Mouse (Mus musculus) embryonic facial prominence, embryonic 13.5 days (tissue): ENCODE measurements around the gene Selenok. TPM values are rescaled to one million over a fixed set of nuclear protein-coding genes. Genes with fewer than 3 reads are reported as not detected.

ENCODE experiments used
- ATAC-seq: fragments of 200-750 bp; cut with Nextera tagmentation; 2 replicates; pipeline ENCODE4 v1.8.0; 2017; ENCODE audit warnings: low read depth; ENCODE audit not compliant: insufficient number of reproducible peaks, insufficient read depth, low FRiP score, low TSS enrichment
- H3K27ac ChIP-seq: fragments of 300-500 bp; sonication (generic); 2 replicates; pipeline ENCODE4 v1.5.1; 2015; ENCODE audit warnings: moderate library complexity, mild to moderate bottlenecking, inconsistent platforms
- H3K27me3 ChIP-seq: fragments of 300-500 bp; sonication (generic); 2 replicates; pipeline ENCODE4 v1.6.1; 2015; ENCODE audit warnings: mild to moderate bottlenecking, inconsistent platforms
- H3K36me3 ChIP-seq: fragments of 300-500 bp; sonication (generic); 2 replicates; pipeline ENCODE4 v1.6.1; 2015; ENCODE audit warnings: mild to moderate bottlenecking, inconsistent platforms
- H3K4me1 ChIP-seq: fragments of 300-500 bp; sonication (generic); 2 replicates; pipeline ENCODE4 v1.6.1; 2015; ENCODE audit warnings: inconsistent platforms
- H3K4me2 ChIP-seq: fragments of 300-500 bp; sonication (generic); 2 replicates; pipeline ENCODE4 v1.6.1; 2015; ENCODE audit warnings: moderate library complexity, mild to moderate bottlenecking, inconsistent platforms
- H3K4me3 ChIP-seq: fragments of 300-500 bp; sonication (generic); 2 replicates; pipeline ENCODE4 v1.5.1; 2015; ENCODE audit warnings: mild to moderate bottlenecking, inconsistent platforms
- H3K9ac ChIP-seq: fragments of 300-500 bp; sonication (generic); 2 replicates; pipeline ENCODE4 v1.6.1; 2015; ENCODE audit warnings: mild to moderate bottlenecking, inconsistent platforms
- H3K9me3 ChIP-seq: fragments of 300-500 bp; sonication (generic); 2 replicates; pipeline ENCODE4 v1.6.1; 2016; ENCODE audit warnings: inconsistent platforms
- WGBS: fragments of 180-500 bp; shearing (Covaris S2); methylation state at CpG from one replicate; pipeline ENCODE4 v1.1.7; 2015; ENCODE audit warnings: mixed read lengths; 5-methylcytosine and 5-hydroxymethylcytosine counted together
- polyA plus RNA-seq: library from polyadenylated mRNA; unstranded; fragments of >200 nt; fragmentation: Nextera tagmentation; extraction: Ambion mirVana; gene quantifications from 2 replicates; pipeline ENCODE4 v1.2.1, GENCODE M21; 2015

Selenok gene
- polyA plus RNA-seq: 308 and 361 TPM in 2 replicates

DNA sequence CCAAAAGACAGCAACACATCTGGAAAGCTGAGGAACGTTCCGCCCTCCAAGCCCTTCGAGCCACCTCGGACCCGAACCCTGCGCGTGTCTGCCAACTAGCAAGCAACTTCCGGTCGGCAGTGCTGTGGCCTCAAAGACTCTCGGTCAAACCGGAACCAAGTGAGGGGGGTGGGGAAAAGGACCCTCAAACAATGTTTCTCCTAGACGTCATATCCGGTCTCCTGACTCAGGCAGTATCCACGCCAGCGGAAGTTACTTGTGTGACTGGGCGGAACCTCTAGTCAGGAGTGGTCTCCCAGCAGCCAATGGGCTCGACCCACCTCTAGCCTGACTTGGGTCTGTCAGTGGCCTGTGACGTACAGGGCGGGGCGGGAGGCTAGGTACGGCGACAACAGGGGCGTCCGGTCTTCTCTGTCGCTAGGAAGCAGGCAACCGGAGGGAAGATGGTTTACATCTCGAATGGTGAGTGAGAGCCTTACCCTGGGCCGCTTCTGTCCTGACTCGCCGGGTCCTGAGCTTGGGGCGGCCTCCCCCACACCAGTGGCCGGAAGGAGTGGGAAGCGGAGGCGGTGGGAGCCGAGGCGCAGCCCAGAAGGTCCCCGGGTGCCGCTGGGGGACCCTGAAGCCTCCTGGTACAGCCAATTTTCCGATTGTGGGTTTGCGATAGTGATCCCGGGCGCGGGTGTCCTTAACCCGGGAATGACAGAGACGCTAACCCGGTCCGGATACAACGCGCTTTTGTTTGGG, at the start of gene Selenok:
Gene Selenok (plus strand): TSS at position 234 of the 747 bp plus-strand sequence.
- under 1% methylated on average over 49 of the region's 49 CpGs for WGBS
- H3K27ac ChIP-seq: peak within 1 kb of the TSS; percentile 84
- peak; percentile 100 for ATAC-seq
- peak within 1 kb of the TSS; percentile 91 for H3K9ac ChIP-seq
- H3K27me3 ChIP-seq: no peaks in the 10 kb centered on the region
- H3K9me3 ChIP-seq: no peaks in the 10 kb centered on the region
- peaks cover 34% of the 10 kb centered on the region for H3K36me3 ChIP-seq
- peak within 1 kb of the TSS; percentile 93 for H3K4me3 ChIP-seq
- peak within 1 kb of the TSS; percentile 76 for H3K4me2 ChIP-seq
- peaks cover 25% of the 10 kb centered on the region for H3K4me1 ChIP-seq

DNA sequence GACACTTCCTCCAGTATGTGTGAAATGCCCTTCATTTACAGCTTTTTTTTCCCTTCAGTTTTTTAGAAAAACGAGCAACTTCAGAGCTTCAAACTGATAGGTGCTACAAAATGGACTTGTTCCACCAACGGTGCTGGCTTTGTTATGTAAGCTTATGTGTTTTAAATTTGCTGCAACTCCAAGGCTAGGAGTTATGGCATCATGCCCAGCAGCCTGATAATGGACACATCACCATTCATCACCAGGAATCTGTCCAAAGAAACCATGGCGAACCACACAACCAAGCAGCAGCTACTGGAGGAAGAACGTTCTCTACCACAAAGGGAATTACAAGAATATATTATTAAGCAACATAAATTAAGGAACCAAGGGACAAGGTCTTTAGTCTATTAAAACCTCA, 39.1 kb upstream of the Selenok start:
- Histone ChIP-seq H3K4me3 (no peak overlapping the region), H3K36me3 (no peaks in the 10 kb centered on the region), H3K9me3 (0 out of 2 replicates have a peak, but pooled peaks cover 2% of the 10 kb centered on the region), H3K4me2 (no peak overlapping the region), H3K27ac (no peak overlapping the region), H3K27me3 (no peaks in the 10 kb centered on the region), H3K9ac (no peak overlapping the region), H3K4me1 (no peaks in the 10 kb centered on the region)
- ATAC-seq: no peak
- WGBS: 77% methylated on average over 4 of the region's 4 CpGs

- no peak for ATAC-seq
Observed at GRCm38 (mm10) chr14:29935516-29935915, 32.6 kb upstream of the Selenok start.

DNA sequence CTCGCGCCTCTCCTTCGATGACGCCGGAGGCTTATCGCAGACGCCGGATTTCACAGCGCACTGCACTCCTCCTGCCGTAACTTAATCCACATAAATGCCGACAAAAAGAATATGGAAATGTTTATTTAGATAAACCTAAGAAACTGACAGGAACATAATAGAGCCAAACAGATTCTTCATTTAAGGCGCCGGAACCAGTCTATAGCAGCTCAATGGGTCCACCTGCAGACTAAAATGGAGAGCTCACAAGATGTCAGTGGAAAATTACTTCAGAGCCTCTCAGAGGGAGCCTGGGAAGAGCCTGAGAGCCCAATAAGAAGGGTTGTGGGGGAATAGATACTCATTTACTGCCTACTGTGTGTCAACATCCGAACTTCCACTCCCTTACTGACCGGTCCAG, 30.6 kb upstream of the Selenok start:
- Histone ChIP-seq H3K27ac (no peak overlapping the region), H3K4me3 (peak overlapping the region; percentile 4; the same call in 1 of the 2 replicates), H3K9ac (no peak overlapping the region), H3K27me3 (no peaks in the 10 kb centered on the region), H3K9me3 (no peaks in the 10 kb centered on the region), H3K4me1 (peaks cover 23% of the 10 kb centered on the region), H3K36me3 (no peaks in the 10 kb centered on the region), H3K4me2 (peak overlapping the region; percentile 22; the same call in 1 of the 2 replicates)
- 65% methylated on average over 15 of the region's 15 CpGs for WGBS
- no peak for ATAC-seq

More at GRCm38 (mm10) chr14:29935516-29935915, 32.6 kb upstream of the Selenok start:
- Histone ChIP-seq H3K27ac (no peak overlapping the region), H3K4me3 (no peak overlapping the region), H3K4me1 (peaks cover 13% of the 10 kb centered on the region), H3K36me3 (no peaks in the 10 kb centered on the region), H3K4me2 (no peak overlapping the region), H3K9me3 (no peaks in the 10 kb centered on the region), H3K9ac (no peak overlapping the region), H3K27me3 (no peaks in the 10 kb centered on the region)
- 60% methylated on average over 5 of the region's 5 CpGs for WGBS

GRCm38 (mm10) chr14:29939600-29940312, 28.4 kb upstream of the Selenok start:
- Histone ChIP-seq H3K27ac (no peak overlapping the region), H3K4me3 (no peak overlapping the region), H3K9me3 (no peaks in the 10 kb centered on the region), H3K27me3 (no peaks in the 10 kb centered on the region), H3K9ac (no peak overlapping the region), H3K4me1 (peaks cover 24% of the 10 kb centered on the region), H3K4me2 (peak overlapping the region; percentile 26), H3K36me3 (no peaks in the 10 kb centered on the region)
- 40% methylated on average over 20 of the region's 20 CpGs for WGBS
- ATAC-seq: no peak

DNA sequence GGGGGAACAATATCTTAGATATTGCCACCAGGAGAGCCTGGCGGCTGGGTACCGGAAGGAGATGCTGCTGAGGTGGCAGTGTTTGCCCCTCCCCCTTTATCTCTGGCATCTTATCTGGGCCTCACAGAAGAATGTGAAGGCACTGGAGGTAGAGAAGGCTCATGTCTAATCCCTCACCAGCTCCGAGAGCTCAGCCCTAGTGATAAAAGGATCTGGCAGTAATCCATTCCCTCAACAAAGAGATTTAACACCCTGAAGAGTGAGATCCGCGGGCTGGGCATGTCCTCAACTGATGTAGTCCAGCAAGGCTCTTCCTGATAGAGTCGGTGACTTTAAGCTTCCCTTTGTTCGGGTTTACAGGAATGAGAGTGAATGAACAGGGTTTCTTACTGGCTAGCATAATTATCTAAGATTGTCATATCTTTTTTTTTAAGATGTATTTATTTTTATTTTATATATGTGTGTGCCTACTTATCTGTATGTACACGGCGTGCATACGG, 27.7 kb upstream of the Selenok start:
- Histone ChIP-seq H3K4me2 (peak overlapping the region; percentile 26), H3K27ac (no peak overlapping the region), H3K9ac (no peak overlapping the region), H3K36me3 (no peaks in the 10 kb centered on the region), H3K4me3 (no peak overlapping the region), H3K4me1 (peaks cover 24% of the 10 kb centered on the region), H3K9me3 (no peaks in the 10 kb centered on the region), H3K27me3 (no peaks in the 10 kb centered on the region)
- ATAC-seq: no peak
- WGBS: 20% methylated on average over 10 of the region's 10 CpGs

- ATAC-seq: no peak
- Histone ChIP-seq H3K4me1 (peaks cover 24% of the 10 kb centered on the region), H3K9ac (no peak overlapping the region), H3K27ac (no peak overlapping the region), H3K9me3 (no peaks in the 10 kb centered on the region), H3K36me3 (no peaks in the 10 kb centered on the region), H3K27me3 (no peaks in the 10 kb centered on the region), H3K4me3 (no peak overlapping the region), H3K4me2 (no peak overlapping the region)
- WGBS: 16% methylated on average over 2 of the region's 2 CpGs
Observed at GRCm38 (mm10) chr14:29940877-29941276, 27.2 kb upstream of the Selenok start.

DNA sequence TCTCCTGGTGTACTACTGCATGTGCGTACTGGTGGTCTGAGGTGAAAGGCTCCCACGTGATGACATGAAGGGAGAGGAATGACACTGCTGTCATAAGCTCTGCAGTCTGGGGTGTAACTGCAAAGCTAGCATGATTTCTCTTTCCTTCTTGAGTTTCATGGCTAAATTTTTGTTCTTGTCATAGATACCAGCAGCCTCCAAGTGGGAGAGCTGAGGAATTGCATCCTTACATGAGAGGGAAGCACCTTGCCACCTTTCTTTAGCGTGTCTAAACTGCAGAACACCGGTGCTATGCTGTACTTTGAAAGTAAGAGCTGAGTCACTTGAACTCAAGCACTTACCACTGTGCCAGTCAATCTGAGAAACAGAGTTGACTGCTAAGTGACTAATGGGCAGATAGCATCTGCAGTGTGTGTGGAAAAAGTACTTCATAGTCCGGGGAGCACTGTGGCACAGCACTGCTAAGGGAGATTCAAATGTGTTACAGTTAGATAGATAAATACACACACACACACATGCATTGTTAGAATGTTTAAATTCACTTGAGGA, 21.3 kb upstream of the Selenok start:
- Histone ChIP-seq H3K36me3 (no peaks in the 10 kb centered on the region), H3K9me3 (no peaks in the 10 kb centered on the region), H3K27ac (no peak overlapping the region), H3K9ac (no peak overlapping the region), H3K4me2 (no peak overlapping the region), H3K4me1 (peaks cover 4% of the 10 kb centered on the region; the same call in 1 of the 2 replicates), H3K27me3 (no peaks in the 10 kb centered on the region), H3K4me3 (no peak overlapping the region)
- no peak for ATAC-seq
- 66% methylated on average over 5 of the region's 5 CpGs for WGBS

DNA sequence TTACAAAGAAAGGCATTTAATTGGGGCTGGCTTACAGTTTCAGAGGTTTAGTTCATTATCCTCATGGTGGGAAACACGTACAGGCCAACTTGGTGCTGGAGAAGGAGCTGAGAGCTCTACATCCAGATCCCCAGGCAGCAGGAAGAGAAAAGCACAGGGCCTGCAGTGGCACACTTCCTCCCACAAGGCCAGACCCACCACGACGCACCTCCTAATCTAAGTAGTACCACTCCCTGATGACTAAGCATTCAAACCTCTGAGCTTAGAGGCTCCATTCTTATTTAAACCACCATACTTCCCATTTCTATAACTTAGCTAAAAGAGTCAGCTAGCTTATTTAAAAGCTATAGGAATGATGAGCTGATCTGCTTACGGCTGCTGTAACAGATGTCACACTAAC, 17.3 kb upstream of the Selenok start:
- Histone ChIP-seq H3K9me3 (no peaks in the 10 kb centered on the region), H3K4me3 (no peak overlapping the region), H3K27ac (no peak overlapping the region), H3K4me2 (no peak overlapping the region), H3K27me3 (no peaks in the 10 kb centered on the region), H3K36me3 (no peaks in the 10 kb centered on the region), H3K9ac (no peak overlapping the region), H3K4me1 (no peaks in the 10 kb centered on the region)
- ATAC-seq: no peak
- 81% methylated on average over 4 of the region's 4 CpGs for WGBS

GRCm38 (mm10) chr14:29957393-29957792, 10.7 kb upstream of the Selenok start:
- Histone ChIP-seq H3K4me1 (no peaks in the 10 kb centered on the region), H3K27me3 (no peaks in the 10 kb centered on the region), H3K4me2 (no peak overlapping the region), H3K36me3 (no peaks in the 10 kb centered on the region), H3K27ac (no peak overlapping the region), H3K4me3 (no peak overlapping the region), H3K9me3 (0 out of 2 replicates have a peak, but pooled peaks cover 1% of the 10 kb centered on the region), H3K9ac (no peak overlapping the region)
- ATAC-seq: no peak

- H3K4me2 ChIP-seq: peak overlapping the region; percentile 76
- H3K27ac ChIP-seq: peak overlapping the region; percentile 75
- H3K36me3 ChIP-seq: peaks cover 28% of the 10 kb centered on the region
- peak overlapping the region; percentile 93 for H3K4me3 ChIP-seq
- 0 out of 2 replicates have a peak, but pooled peaks cover 2% of the 10 kb centered on the region for H3K9me3 ChIP-seq
- peak overlapping the region; percentile 68 for H3K9ac ChIP-seq
- peaks cover 25% of the 10 kb centered on the region for H3K4me1 ChIP-seq
- ATAC-seq: no peak
- no peaks in the 10 kb centered on the region for H3K27me3 ChIP-seq
- 62% methylated on average over 7 of the region's 7 CpGs for WGBS
Observed at GRCm38 (mm10) chr14:29967611-29968010, 497 bp upstream of the Selenok start.
